Comparison of ENCODE assay signal across 17 mouse cellular contexts in the genomic region with DNA sequence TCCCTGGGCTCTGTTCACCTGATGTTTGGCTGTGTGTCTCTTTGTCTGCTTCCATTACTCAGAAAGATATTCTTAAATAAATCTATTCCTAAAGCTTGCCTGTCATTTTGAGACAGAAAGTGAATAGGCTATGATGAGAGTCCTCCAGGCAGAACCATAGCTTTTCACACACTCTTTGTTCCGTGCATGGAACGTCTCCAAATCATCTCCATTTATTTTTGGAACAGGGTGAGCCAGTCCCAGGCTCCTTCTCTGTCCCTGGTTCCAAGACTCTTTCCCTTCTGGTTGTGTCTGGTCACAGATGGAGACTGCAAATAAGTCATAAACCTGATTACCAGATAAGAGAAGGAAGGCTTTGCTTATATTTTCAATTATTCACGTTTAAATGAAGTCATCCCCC.
"Had no signal": no experiment of that assay in that cellular context is flagged by ENCODE, and none has a peak within 500 bp of the region (broad histone marks: within the 10 kb centered on the region; RNA-seq: fewer than 3 reads in every experiment).

No protein-coding gene starts in this region.

- DNase-seq: kidney, postnatal 36 days; layer of hippocampus, adult 9-11 months; layer of hippocampus, postnatal 36 days; liver; lung, adult 2 months; lung, postnatal 36 days; right cerebral cortex, postnatal 4 days; spleen, adult 18-20 months; thymus, adult 18-20 months; thymus, postnatal 14 days had no signal

- H3K36me3 ChIP-seq: limb, embryonic 12.5 days; liver, embryonic 15.5 days; midbrain, embryonic 10.5 days; midbrain, embryonic 15.5 days; neural tube, embryonic 12.5 days had no signal

- H3K9ac ChIP-seq: limb, embryonic 12.5 days; liver, embryonic 15.5 days; midbrain, embryonic 15.5 days; neural tube, embryonic 12.5 days had no signal

- ATAC-seq: lung, postnatal 0 days; midbrain, embryonic 15.5 days had no signal

- H3K4me2 ChIP-seq: limb, embryonic 12.5 days; liver, embryonic 15.5 days; midbrain, embryonic 15.5 days; neural tube, embryonic 12.5 days had no signal

- H3K4me3 ChIP-seq: limb, embryonic 12.5 days; liver, embryonic 15.5 days; midbrain, embryonic 10.5 days; midbrain, embryonic 15.5 days; neural tube, embryonic 12.5 days had no signal

- H3K27me3 ChIP-seq: limb, embryonic 12.5 days; liver, embryonic 15.5 days; midbrain, embryonic 15.5 days; neural tube, embryonic 12.5 days had no signal

- H3K9me3 ChIP-seq: limb, embryonic 12.5 days; liver, embryonic 15.5 days; midbrain, embryonic 10.5 days; midbrain, embryonic 15.5 days; neural tube, embryonic 12.5 days had no signal

- H3K4me1 ChIP-seq: liver, embryonic 15.5 days; midbrain, embryonic 10.5 days had no signal

- H3K27ac ChIP-seq: kidney, postnatal 0 days; limb, embryonic 12.5 days; liver, embryonic 15.5 days; midbrain, embryonic 10.5 days; midbrain, embryonic 15.5 days; neural tube, embryonic 12.5 days had no signal
